Mouse (Mus musculus): Measurements from ENCODE around the gene Ppp1ca. TPM values are rescaled to one million over a fixed set of nuclear protein-coding genes. Genes with fewer than 3 reads are reported as not detected.
A peak's percentile ranks its signal among the peaks of the same experiment; 100 is the strongest.

Ppp1ca gene
- total RNA-seq (2021): 100 to 1,000 TPM; 342 to 392 TPM
- polyA plus RNA-seq (2012; rRNA removed): 443 and 514 TPM in 2 replicates
- long read RNA-seq, transcript Ppp1ca-201 (7 exons, 1,473 nt): major isoform, 342 of 371 reads
- long read RNA-seq, partial matches to known transcripts: 12 of 371 reads
- long read RNA-seq, other reads (novel, unspliced or antisense): 16 of 371 reads

GRCm38 (mm10) chr19:4191528-4192250, at the start of gene Ppp1ca:
Gene Ppp1ca, plus strand, starts transcription at chr19:4192065.
- peak; percentile 97 for DNase-seq

- no peak for DNase-seq
These were observed 49.3 kb upstream of the Ppp1ca start for GRCm38 (mm10) chr19:4142416-4143173.

GRCm38 (mm10) chr19:4143759-4144268, 48.1 kb upstream of the Ppp1ca start, which contains the start of gene Cabp4:
Gene Cabp4, minus strand, starts transcription at chr19:4144033.
- DNase-seq: no peak

GRCm38 (mm10) chr19:4144550-4145498, 47.0 kb upstream of the Ppp1ca start:
- DNase-seq: no peak

DNA sequence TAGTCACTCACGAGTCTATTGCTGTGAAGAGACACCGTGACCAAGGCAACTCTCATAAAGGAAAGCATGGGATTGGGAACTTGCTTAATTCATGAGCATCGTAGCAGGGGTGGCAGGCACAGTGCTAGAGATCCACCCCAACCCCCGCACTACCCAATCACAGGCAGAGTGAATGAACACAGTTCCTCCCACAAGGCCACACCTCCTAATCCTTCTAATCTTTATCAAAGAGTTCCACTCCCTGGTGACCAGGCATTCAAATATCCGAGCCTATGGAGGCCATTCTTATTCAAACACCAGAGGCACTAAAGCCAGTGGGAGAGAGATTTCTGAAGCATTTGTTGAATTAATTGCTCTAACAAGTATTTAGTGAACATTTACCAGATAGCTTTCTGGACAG, 45.9 kb upstream of the Ppp1ca start:
- no peak for DNase-seq

GRCm38 (mm10) chr19:4146366-4147021, 45.4 kb upstream of the Ppp1ca start:
- no peak for DNase-seq

- no peak for DNase-seq
These were observed 44.9 kb upstream of the Ppp1ca start for GRCm38 (mm10) chr19:4147022-4147405.

DNA sequence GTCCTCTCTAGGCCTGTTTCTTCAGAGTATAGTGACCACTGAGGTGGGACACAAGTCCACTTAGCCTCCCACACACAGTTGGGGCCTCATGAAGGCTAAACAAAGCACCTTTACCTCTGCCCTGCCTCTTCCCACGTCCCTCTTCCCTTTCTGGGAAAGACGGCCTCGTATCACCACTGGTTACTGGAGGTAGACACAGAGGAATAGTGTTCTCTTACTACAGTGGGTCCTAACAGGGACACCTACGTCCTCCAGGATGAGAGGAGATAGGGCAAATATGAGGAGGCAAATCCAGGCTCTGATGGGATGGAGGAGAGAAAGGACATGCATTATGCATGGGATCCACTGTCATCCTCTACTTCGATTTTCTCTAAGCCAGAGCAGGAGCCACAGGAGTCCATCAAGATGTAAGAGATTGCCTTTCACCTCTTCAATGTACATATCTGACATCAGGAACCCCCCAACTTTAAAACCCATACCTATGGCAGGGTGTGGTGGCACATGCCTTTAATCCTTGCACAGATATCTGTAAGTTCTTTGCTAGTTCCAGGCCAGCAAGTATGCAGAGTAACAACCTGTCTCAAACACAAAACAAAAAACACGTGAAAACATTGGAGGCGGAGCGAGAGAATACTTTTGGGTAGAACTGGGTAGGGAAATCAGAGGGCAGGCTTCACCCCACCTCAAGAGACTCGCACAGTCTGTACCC, 43.9 kb upstream of the Ppp1ca start:
- DNase-seq: no peak

DNA sequence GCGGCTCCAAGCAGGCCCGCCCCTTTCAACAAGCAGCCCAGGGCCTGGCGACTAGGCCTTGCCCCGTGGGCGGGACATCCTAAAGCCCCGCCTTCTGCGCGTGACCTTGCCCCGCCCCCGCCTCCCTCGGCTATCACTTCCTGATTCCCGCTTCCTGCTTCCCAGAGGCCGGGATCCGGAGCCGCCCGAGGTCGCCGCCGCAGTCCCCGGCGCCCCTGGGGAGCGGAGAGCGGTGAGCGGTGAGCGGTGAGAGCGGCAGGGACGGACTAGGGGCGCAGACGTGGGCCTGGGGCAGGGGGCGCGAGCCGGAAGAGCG, 43.4 kb upstream of the Ppp1ca start, which contains the start of gene Coro1b:
Gene Coro1b (plus strand): TSS at position 129 of the 316 bp plus-strand sequence.
- DNase-seq: peak; percentile 99

DNA sequence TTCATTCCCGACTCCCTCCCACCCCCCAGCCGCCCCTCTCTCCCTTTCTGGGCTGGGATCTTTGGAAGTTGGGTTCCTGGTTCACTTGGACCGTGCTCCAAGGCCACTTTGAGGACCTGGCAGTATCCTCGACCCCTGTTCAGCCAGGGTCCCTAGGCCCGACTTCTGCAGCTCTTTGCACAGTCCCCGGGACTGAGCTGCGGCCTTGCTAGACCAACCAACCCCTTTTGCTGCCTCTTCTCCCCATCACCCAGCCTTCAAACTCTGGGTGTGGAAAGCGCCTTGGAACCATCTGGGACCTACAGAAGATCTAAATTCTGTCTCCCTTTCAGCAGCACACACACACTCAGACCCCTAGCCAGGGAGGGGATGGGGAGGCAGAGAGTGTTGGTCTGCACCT, 43.0 kb upstream of the Ppp1ca start:
- no peak for DNase-seq

- DNase-seq: no peak
These were observed 42.6 kb upstream of the Ppp1ca start for GRCm38 (mm10) chr19:4149283-4149682.

DNA sequence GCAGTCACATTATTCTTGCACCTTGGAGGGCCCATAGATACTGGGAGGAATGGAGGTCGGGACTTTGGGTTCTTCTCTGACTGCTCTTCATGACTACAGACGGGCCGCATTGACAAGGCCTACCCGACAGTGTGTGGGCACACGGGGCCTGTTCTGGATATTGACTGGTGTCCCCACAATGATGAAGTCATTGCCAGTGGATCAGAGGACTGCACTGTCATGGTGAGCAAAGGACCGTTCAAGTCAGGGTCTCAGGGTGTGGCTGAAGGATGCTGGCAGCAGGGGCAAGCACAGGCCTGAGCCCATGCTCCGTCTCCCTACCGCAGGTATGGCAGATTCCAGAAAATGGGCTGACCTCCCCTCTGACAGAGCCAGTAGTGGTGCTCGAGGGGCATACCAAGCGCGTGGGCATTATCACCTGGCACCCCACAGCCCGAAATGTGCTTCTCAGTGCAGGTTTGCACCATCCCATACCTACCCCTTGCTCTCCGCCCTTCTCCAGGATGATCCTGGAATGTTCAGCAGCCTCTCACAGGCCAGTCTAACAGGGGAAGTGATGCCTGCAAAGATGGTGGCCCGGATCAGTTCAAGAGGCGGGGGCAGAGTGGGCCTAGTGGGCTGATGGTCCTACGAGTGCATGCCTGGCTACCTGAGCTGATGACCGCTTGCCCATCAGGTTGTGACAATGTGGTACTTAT, 42.0 kb upstream of the Ppp1ca start:
- DNase-seq: no peak

GRCm38 (mm10) chr19:4150567-4151487, 41.0 kb upstream of the Ppp1ca start:
- DNase-seq: no peak

- no peak for DNase-seq
These were observed 40.4 kb upstream of the Ppp1ca start for GRCm38 (mm10) chr19:4151488-4151860.

- peak; percentile 64 for DNase-seq
These were observed 40.0 kb upstream of the Ppp1ca start for GRCm38 (mm10) chr19:4151898-4152297.

DNA sequence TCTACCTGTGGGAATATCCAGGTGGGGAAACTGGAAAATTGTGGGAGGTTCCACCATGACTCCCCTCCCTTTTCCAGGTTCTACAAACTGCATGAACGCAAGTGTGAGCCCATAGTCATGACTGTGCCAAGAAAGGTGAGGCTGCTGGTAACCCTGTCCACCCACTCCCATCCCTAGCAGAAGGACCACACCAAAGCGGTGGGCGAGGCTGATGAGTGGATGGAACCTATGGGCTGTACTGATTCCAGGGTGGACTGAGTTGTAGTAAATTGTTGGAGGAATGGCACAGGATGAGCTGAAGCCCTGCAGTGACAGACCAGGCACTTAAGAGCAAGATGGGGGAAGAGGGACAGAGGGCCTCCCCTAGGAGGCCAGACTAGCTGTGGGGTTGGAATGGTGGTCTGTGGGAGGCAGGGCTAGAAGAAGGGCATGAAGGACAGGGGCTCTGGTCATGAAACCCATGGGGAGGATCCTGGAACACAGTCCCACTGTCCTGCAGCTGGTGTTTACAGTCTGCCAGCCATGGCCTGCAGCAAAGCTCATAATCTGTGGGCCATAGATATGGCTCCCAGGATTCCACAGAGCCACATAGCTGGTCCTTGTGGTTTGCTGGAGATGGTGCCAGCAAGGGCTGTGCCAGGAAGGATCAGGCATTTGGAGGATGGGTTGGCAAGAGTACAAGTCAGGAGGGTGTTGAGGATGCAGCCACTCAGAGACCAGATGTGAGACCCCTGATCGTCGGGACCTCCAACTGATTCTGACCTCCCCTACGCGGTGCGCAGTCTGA, 39.2 kb upstream of the Ppp1ca start:
- no peak for DNase-seq

GRCm38 (mm10) chr19:4153232-4153654, 38.6 kb upstream of the Ppp1ca start, which contains the start of gene Ptprcap:
Gene Ptprcap, plus strand, starts transcription at chr19:4153604.
- no peak for DNase-seq

Data from adrenal gland, adult 2 months (tissue).